Mouse (Mus musculus): ENCODE data around the gene Fibcd1.

The Fibcd1 gene

DNA sequence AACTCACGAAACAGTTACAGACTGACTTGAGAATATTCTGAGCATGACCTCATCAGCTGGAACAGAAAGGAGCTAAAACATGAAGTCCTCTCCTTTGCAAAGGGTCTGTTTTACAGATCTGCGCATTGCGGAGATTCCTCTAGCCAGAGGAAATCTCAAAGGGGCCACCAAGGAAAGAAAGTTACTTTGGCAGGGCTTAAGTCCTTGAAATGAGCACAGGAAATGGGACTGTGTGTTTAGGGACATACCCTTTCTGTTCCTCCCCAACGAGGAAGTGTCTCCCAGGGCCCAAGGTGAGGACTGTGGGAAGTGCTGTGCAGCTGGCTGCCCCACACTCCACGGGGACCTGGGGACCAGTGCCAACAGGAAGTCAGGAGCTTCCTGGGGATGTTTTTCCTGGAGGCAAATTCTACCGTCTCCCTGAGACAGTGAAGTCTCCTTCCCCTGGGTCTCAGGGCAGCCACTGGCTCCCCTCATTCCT, 76.1 kb downstream of the Fibcd1 start:
- DNase-seq (ENCODE audit: extremely low read depth, low read depth, low spot score) = no peak

- no peak for DNase-seq (ENCODE audit: extremely low read depth, low read depth, low spot score)
Observed at GRCm38 (mm10) chr2:31769115-31769514, 76.7 kb downstream of the Fibcd1 start.

- no peak for DNase-seq (ENCODE audit: extremely low read depth, low read depth, low spot score)
Observed at GRCm38 (mm10) chr2:31767815-31768214, 78.0 kb downstream of the Fibcd1 start.

DNA sequence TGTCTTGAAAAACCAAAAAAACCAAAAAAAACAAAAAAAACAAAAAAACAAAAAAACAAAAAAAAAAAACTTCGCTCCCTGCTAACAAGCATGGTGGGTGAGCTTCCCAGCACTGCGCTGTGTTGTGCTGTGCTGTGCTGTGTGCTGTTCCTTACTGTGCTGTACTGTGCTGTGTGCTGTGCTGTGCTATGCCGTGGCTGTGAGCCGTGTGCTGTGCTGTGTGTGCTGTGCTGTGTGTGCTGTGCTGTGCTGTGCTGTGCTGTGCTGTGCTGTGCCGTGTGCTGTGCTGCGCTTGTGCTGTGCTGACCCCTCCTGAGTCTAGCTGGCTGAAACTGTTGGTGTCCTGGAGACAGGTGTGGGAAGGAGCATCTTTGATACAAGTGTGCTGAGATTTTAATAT, 78.7 kb downstream of the Fibcd1 start:
- no peak for DNase-seq (ENCODE audit: extremely low read depth, low read depth, low spot score)
